Mouse (Mus musculus): ENCODE data around the gene Tshz2. TPM values are rescaled to one million over a fixed set of nuclear protein-coding genes. Genes with fewer than 3 reads are reported as not detected.

The Tshz2 gene
- polyA plus RNA-seq, 1 experiment, result 42.6 TPM

DNA sequence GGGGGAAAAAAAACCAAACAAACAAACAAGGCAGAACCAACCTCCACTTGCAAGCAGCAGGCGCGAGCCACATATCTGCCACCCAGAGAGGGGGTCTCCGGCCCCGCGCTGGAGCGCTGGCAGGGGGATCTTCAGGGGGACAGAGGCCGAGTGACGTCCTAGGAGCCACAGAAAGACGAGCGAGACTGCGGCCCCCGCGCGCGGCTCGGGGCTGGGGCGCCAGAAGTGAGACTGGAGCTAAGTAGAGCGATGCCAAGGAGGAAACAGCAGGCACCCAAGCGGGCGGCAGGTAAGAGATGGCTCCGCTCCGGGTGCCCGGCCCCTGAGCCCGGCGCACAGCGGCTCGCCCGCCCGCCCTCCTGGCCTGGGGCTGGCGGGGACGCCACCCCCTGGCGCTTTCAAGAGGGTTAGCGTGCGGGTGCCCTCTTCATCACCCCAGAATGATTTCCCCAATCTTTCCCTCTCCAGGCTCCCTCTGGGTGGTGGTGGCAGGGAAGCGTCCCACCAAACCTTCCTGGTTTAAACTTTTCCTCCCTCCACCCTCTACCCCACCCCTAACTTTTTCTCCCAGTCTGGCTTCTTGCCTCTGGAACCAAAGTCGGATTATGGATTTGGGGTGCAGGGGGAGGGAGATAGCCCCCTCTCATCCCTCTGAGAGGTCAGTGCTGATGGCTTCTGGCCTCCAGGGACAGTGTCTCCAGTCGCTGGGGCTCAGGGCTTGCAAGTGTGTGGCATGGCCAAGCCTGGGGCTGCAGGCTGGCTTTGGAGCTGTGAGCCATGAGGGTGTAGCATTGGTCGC is 877 bp downstream of the Tshz2 start:
- DNase-seq (ENCODE audit: low read depth), result peak; percentile 57
- TF ChIP-seq CTCF (IDR thresholded peaks at IDR 0.05; ENCODE audit: borderline replicate concordance, extremely low read depth, insufficient read depth, insufficient read length) (no peak), POLR2A (IDR thresholded peaks at IDR 0.05; ENCODE audit: borderline replicate concordance, extremely low read depth, insufficient read depth, insufficient read length, poor library complexity, severe bottlenecking) (no peak)

DNA sequence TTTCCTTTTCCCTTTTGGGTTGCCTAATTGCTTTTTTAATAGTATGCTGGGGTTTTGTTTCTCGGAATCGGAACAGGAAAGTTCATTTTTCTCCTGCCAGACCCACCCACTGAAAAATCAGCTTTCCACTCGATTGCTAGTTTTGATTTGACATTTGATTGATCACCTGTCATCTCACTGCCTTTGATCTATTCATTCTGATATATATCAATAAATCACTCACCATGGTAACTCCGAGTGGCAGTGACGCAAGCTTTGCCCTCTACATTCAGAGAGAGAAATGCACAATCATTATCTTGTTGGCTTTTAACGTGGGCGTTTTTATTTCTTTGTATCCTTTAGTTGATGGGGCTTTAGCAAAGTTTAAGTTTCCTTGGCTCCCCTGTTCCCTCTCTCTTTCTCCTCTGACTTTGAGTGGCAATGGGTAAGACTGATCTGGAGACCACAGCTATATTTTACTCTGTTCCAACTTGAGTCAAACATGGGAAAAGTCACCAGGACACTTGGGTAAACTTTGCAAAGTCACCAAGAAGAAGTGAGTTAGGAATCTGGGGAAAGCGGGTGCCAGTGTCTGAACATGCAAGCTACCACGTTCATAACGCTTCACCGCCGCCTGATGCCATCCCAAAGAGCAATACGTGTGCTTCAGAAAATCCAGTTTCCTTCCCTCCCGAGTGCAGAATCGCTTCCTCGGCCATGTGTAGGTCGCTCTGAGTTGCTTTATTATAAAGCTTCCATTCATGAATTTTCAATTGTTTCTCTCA is 2.0 kb downstream of the Tshz2 start:
- TF ChIP-seq POLR2A (IDR thresholded peaks at IDR 0.05; ENCODE audit: borderline replicate concordance, extremely low read depth, insufficient read depth, insufficient read length, poor library complexity, severe bottlenecking) (no peak), CTCF (IDR thresholded peaks at IDR 0.05; ENCODE audit: borderline replicate concordance, extremely low read depth, insufficient read depth, insufficient read length) (no peak)
- DNase-seq (ENCODE audit: low read depth), result no peak

DNA sequence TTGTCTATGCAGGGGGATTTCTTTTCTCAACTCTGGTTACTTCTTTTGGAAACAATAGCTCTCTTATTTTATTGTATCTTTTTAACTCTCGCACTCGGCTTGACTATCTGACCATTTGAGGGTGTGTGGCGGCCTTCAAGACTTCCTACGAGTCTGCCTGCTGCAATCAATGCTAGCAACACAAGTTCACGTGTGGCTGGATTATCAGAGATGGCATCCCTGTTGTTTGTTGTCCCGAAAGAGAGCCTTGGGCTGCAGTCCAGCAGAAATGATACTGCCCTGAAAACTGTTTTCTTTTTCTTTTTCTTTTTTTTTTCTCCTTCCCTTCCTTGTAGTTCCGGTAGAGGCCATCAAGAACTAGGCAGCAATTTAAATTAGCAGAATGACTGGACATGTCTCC is 2.6 kb downstream of the Tshz2 start:
- no peak for DNase-seq (ENCODE audit: low read depth)
- TF ChIP-seq POLR2A (IDR thresholded peaks at IDR 0.05; ENCODE audit: borderline replicate concordance, extremely low read depth, insufficient read depth, insufficient read length, poor library complexity, severe bottlenecking) (no peak), CTCF (IDR thresholded peaks at IDR 0.05; ENCODE audit: borderline replicate concordance, extremely low read depth, insufficient read depth, insufficient read length) (no peak)

DNA sequence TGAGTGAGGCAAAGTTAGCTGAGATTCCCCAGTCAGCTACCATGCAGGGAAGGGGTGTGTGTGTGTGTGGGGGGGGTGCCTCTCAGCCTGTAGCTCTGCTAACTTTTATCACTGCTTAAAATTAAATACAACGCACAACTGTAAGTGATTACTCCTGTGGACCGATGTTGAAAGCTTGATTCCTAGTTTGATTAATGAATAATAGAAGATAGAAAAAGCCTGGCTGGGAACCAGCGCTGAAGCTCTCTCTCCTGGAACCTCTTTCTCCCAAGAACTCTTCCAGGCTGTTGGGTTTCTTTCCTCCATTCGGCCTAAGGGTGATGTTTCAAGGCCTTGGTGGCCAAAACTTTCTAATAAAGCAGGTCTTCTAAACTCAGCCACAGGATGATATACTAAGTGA is 3.6 kb downstream of the Tshz2 start:
- no peak for TF ChIP-seq POLR2A (IDR thresholded peaks at IDR 0.05; ENCODE audit: borderline replicate concordance, extremely low read depth, insufficient read depth, insufficient read length, poor library complexity, severe bottlenecking)
- TF ChIP-seq CTCF (IDR thresholded peaks at IDR 0.05; ENCODE audit: borderline replicate concordance, extremely low read depth, insufficient read depth, insufficient read length), result no peak
- no peak for DNase-seq (ENCODE audit: low read depth)

DNA sequence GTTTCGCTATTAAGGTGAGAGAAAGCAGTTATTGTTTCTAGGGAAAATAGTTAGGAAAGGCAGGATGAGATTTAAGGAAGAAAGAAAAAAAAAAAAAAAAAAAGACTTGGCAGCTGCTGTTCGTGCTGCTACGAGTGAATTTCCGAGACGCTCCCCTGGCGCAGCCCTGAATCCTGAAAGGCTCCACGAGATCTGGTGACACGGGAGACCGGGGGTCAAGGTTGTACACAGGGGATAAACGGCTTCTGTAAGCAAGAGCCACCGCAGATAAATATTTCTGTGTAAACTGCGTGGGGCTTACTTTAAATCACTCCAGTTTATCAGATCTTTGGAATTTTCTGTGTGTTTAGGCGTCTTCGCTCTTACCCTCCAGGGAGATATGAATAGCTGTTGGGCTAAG is 8.7 kb downstream of the Tshz2 start:
- no peak for TF ChIP-seq POLR2A (IDR thresholded peaks at IDR 0.05; ENCODE audit: borderline replicate concordance, extremely low read depth, insufficient read depth, insufficient read length, poor library complexity, severe bottlenecking)
- TF ChIP-seq CTCF (IDR thresholded peaks at IDR 0.05; ENCODE audit: borderline replicate concordance, extremely low read depth, insufficient read depth, insufficient read length), result no peak
- no peak for DNase-seq (ENCODE audit: low read depth)

DNA sequence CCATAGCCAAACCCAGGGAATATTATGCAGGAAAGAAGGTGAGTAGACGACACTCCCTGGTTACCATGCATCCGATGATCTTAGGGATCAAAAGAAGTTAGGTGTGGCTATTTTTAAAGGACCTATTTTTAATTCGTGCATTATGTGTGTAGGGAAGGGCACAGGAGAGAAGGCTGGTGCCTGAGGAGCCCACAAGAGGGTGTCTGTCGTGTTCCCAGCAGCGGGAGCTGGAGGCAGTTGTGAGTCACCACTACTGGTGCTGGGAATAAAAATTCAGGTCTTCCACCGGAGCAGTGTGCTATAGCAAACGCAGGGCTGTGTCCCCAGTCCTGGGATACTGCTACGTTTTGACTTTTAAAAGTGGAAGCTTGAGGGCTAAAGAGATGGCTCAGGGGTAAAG is 9.6 kb downstream of the Tshz2 start:
- TF ChIP-seq POLR2A (IDR thresholded peaks at IDR 0.05; ENCODE audit: borderline replicate concordance, extremely low read depth, insufficient read depth, insufficient read length, poor library complexity, severe bottlenecking) (no peak), CTCF (IDR thresholded peaks at IDR 0.05; ENCODE audit: borderline replicate concordance, extremely low read depth, insufficient read depth, insufficient read length) (no peak)

DNA sequence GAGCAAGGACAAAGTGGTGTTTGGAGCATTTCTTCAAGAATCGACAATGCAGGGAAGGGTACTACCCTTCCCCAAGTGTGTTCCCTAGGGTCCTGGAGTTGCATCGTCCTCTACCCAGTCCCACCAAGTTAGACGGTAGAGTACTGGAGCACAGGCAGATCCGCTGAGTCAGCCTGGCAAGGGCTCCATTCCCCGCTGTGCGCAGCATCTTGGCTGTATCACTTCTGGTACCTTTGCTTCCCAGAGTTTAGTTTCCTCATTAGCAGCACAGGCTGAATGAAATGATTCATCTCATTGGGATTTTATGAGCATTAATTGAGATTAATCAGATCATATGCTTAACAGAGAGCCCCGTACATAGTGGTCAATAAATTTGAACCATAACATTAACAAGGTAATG is 14.3 kb downstream of the Tshz2 start:
- DNase-seq (ENCODE audit: low read depth), result no peak
- TF ChIP-seq POLR2A (IDR thresholded peaks at IDR 0.05; ENCODE audit: borderline replicate concordance, extremely low read depth, insufficient read depth, insufficient read length, poor library complexity, severe bottlenecking), result no peak
- no peak for TF ChIP-seq CTCF (IDR thresholded peaks at IDR 0.05; ENCODE audit: borderline replicate concordance, extremely low read depth, insufficient read depth, insufficient read length)

More for the DNA sequence above, 9.6 kb downstream of the Tshz2 start:
- no peak for DNase-seq (ENCODE audit: low read depth)

DNA sequence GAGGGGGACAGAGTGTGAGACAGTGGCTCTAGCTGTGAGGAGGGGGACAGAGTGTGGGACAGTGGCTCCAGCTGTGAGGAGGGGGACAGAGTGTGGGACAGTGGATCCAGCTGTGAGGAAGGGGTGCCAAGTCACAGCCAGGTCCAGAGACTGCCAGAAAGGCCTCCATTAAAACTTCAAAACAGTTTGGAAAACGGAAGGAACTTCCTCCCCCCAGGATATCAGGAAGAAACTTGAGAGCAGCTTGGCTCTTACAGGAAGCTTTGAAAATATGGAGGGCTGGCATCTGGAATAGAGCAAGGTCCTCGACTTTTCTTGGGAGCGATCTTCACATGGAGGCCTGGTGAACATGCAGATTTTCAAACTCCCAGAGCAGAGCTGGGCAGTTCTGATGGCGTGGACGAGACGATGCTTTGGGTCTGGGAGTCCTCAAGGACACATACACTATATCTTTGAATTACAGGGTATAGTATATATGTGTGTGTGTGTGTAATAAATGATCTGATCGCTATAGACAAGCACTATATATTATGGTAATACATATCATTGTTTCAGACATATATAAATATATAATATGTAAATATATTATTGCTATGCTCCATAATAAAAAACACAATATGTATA is 16.6 kb downstream of the Tshz2 start:
- no peak for TF ChIP-seq POLR2A (IDR thresholded peaks at IDR 0.05; ENCODE audit: borderline replicate concordance, extremely low read depth, insufficient read depth, insufficient read length, poor library complexity, severe bottlenecking)
- no peak for TF ChIP-seq CTCF (IDR thresholded peaks at IDR 0.05; ENCODE audit: borderline replicate concordance, extremely low read depth, insufficient read depth, insufficient read length)
- no peak for DNase-seq (ENCODE audit: low read depth)

DNA sequence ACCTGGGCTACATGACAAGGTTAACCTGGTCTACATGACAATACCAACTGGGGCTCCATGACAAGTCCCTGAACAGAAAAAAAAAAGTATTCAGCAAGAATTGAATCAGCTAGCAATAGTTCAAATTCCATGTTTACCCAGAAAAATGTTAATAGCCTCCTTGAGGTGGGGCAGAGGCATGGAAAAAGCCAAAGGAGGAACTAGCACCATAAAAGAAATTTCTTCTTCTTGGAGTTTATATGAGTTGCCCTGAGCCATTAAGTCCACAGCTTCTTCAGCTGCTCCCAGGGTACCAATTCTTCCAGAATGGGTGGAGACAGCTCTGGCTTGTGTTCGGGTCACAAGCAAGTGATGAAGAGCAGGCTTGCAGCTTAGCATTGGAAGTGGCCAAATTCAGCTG is 20.5 kb downstream of the Tshz2 start:
- no peak for DNase-seq (ENCODE audit: low read depth)
- TF ChIP-seq POLR2A (IDR thresholded peaks at IDR 0.05; ENCODE audit: borderline replicate concordance, extremely low read depth, insufficient read depth, insufficient read length, poor library complexity, severe bottlenecking), result no peak
- no peak for TF ChIP-seq CTCF (IDR thresholded peaks at IDR 0.05; ENCODE audit: borderline replicate concordance, extremely low read depth, insufficient read depth, insufficient read length)

DNA sequence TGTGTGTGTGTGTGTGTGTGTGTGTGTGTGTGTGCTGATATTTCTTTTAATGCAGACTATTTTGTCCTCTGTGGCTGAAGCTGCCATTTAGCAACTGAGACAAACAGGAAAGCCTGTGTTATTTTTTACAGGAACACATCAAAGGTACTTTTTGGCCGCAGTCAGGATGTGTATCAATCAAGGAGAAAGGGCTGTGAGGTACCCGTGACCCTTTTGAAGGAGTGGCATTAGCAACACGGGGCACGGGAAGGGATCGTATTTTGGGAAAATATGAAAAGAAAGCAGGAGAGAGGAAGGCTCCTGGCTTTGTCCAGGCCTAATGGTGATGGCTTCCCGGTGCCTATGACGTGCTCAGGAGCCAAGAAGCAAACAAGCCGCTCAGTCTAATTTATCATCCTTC is 31.0 kb downstream of the Tshz2 start:
- TF ChIP-seq POLR2A (IDR thresholded peaks at IDR 0.05; ENCODE audit: borderline replicate concordance, extremely low read depth, insufficient read depth, insufficient read length, poor library complexity, severe bottlenecking), result no peak
- no peak for TF ChIP-seq CTCF (IDR thresholded peaks at IDR 0.05; ENCODE audit: borderline replicate concordance, extremely low read depth, insufficient read depth, insufficient read length)
- DNase-seq (ENCODE audit: low read depth), result no peak

DNA sequence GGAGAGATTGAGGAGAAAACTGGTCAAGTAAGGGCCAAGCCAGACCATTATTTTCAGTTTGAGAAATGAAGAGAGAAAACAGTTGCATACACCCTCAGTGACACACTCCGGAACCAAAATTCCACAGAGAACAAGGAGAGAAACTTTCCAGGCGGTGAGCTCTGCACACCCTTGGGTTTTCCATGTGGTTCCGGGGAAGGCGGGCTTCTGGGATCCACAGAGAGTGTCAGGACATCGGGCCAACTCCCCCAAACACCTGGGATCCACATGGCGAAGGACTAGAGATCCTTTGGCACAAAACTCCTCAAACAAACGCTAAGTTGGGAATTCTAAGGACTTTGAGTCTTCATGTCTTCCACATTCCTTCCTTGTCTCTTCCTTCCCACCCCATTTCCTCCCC is 38.5 kb downstream of the Tshz2 start:
- TF ChIP-seq CTCF (IDR thresholded peaks at IDR 0.05; ENCODE audit: borderline replicate concordance, extremely low read depth, insufficient read depth, insufficient read length), result no peak
- TF ChIP-seq POLR2A (IDR thresholded peaks at IDR 0.05; ENCODE audit: borderline replicate concordance, extremely low read depth, insufficient read depth, insufficient read length, poor library complexity, severe bottlenecking), result no peak
- no peak for DNase-seq (ENCODE audit: low read depth)
